9 mouse cellular contexts compared by ENCODE assay signal in the genomic region with DNA sequence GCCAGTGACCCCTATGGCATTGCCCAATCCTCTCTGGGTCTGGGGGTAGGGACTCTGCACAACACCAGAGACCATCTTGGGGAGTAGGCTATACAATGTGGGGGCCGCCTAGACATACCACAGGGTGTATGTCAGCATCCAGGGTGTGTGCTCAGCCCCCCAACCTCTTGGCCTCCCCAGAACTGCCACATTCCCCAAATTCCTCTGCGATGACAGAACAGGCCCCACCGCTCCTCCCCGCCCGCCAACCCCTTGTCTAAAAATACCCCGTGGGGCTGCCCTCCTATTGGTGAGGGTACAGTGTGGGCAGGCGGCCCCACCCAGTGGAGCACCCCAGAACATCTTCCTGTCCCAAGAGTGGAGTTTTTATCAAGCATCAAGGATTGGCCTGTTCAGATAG. TPM values are rescaled to one million over a fixed set of nuclear protein-coding genes. Genes with fewer than 3 reads are reported as not detected.
A peak's percentile ranks its signal among the peaks of the same experiment; 100 is the strongest.
DNase-seq lines count a peak whose midpoint lies in the region; ATAC-seq and TF ChIP-seq lines count a peak whose summit lies in the region.
"Had no signal": no experiment of that assay in that cellular context is flagged by ENCODE, and none has a peak within 500 bp of the region (broad histone marks: within the 10 kb centered on the region; RNA-seq: fewer than 3 reads in every experiment).

No protein-coding gene starts in this region.

- H3K9ac ChIP-seq in neural tube, embryonic 11.5 days (ENCODE audit: low read length), result peak overlapping the region; percentile 52
- peak overlapping the region; percentile 61 for H3K9ac ChIP-seq in heart, postnatal 0 days (replicated peaks; ENCODE audit: low read depth, low read length)
- H3K9ac ChIP-seq in liver, embryonic 16.5 days (ENCODE audit: low read depth, low read length), result no peak overlapping the region
- peak overlapping the region; percentile 55 for H3K9ac ChIP-seq in stomach, postnatal 0 days (ENCODE audit: low read length)

- H3K27me3 ChIP-seq in neural tube, embryonic 11.5 days (ENCODE audit: control insufficient read depth, insufficient read depth, low read length), result no peaks in the 10 kb centered on the region; the same call in 1 of the 2 replicates
- no peaks in the 10 kb centered on the region for H3K27me3 ChIP-seq in heart, postnatal 0 days (ENCODE audit: control insufficient read depth, insufficient read depth, low read length)
- peaks cover 5% of the 10 kb centered on the region for H3K27me3 ChIP-seq in liver, embryonic 16.5 days (ENCODE audit: control insufficient read depth, insufficient read depth, low read depth, low read length)
- no peaks in the 10 kb centered on the region for H3K27me3 ChIP-seq in stomach, postnatal 0 days (ENCODE audit: control insufficient read depth, insufficient read depth, low read length)

- DNase-seq in neural tube, embryonic 11.5 days (ENCODE audit: low spot score), result no peak
- DNase-seq in neural tube, embryonic 10.5 days (ENCODE audit: extremely low spot score, low spot score), result no peak
- DNase-seq in heart, postnatal 0 days (ENCODE audit: low spot score), result no peak
- DNase-seq in stomach, postnatal 0 days (ENCODE audit: low spot score), result no peak
- DNase-seq in gastrocnemius, postnatal 4 days (ENCODE audit: low spot score in 2 of 2), result no peak

- H3K27ac ChIP-seq in neural tube, embryonic 11.5 days (ENCODE audit: low read depth, low read length), result no peak overlapping the region
- H3K27ac ChIP-seq in heart, postnatal 0 days (ENCODE audit: low read depth), result peak overlapping the region; percentile 88
- H3K27ac ChIP-seq in liver, embryonic 16.5 days (ENCODE audit: low read length), result no peak overlapping the region
- H3K27ac ChIP-seq in stomach, postnatal 0 days (replicated peaks), result peak overlapping the region; percentile 86

- no peak overlapping the region; the same call in 1 of the 2 replicates for H3K4me3 ChIP-seq in neural tube, embryonic 11.5 days (ENCODE audit: low read depth, low read length)
- peak overlapping the region; percentile 19 for H3K4me3 ChIP-seq in heart, postnatal 0 days (ENCODE audit: low read depth, low read length)
- H3K4me3 ChIP-seq in liver, embryonic 16.5 days (ENCODE audit: low read depth, low read length), result no peak overlapping the region
- H3K4me3 ChIP-seq in stomach, postnatal 0 days (ENCODE audit: low read depth, low read length), result no peak overlapping the region

- WGBS in neural tube, embryonic 11.5 days, result 83% methylated on average over 7 of the region's 7 CpGs
- 42% methylated on average over 7 of the region's 7 CpGs for WGBS in heart, postnatal 0 days
- WGBS in liver, embryonic 16.5 days (ENCODE audit: insufficient replicate concordance), result 56% methylated on average over 7 of the region's 7 CpGs
- 45% methylated on average over 7 of the region's 7 CpGs for WGBS in stomach, postnatal 0 days

- H3K4me2 ChIP-seq in neural tube, embryonic 11.5 days (ENCODE audit: low read depth), result no peak overlapping the region
- peak overlapping the region; percentile 57 for H3K4me2 ChIP-seq in heart, postnatal 0 days (ENCODE audit: low read depth, low read length)
- peak overlapping the region; percentile 53; the same call in 1 of the 2 replicates for H3K4me2 ChIP-seq in liver, embryonic 16.5 days (ENCODE audit: low read depth, low read length)
- H3K4me2 ChIP-seq in stomach, postnatal 0 days (replicated peaks; ENCODE audit: low read depth), result peak overlapping the region; percentile 51

- H3K4me1 ChIP-seq in neural tube, embryonic 11.5 days (ENCODE audit: control insufficient read depth, insufficient read depth, low read length), result peaks cover 16% of the 10 kb centered on the region
- H3K4me1 ChIP-seq in heart, postnatal 0 days (ENCODE audit: control insufficient read depth, insufficient read depth), result peaks cover 33% of the 10 kb centered on the region
- H3K4me1 ChIP-seq in liver, embryonic 16.5 days (ENCODE audit: control insufficient read depth, low read depth, low read length), result peaks cover 13% of the 10 kb centered on the region
- peaks cover 33% of the 10 kb centered on the region for H3K4me1 ChIP-seq in stomach, postnatal 0 days (replicated peaks; ENCODE audit: control insufficient read depth, insufficient read depth)

- TF ChIP-seq CTCF in heart, postnatal 0 days (IDR thresholded peaks at IDR 0.05; ENCODE audit: low read depth), result no peak
- no peak for TF ChIP-seq CTCF in stomach, postnatal 0 days (IDR thresholded peaks at IDR 0.05; ENCODE audit: low read depth)

- TF ChIP-seq EP300 in heart, postnatal 0 days (IDR thresholded peaks at IDR 0.05; ENCODE audit: low read depth), result no peak
- no peak for TF ChIP-seq EP300 in stomach, postnatal 0 days (optimal IDR thresholded peaks at IDR 0.05)

- peaks cover 2% of the 10 kb centered on the region for H3K36me3 ChIP-seq in neural tube, embryonic 11.5 days (ENCODE audit: control insufficient read depth, insufficient read depth, low read length)
- H3K36me3 ChIP-seq in heart, postnatal 0 days (replicated peaks; ENCODE audit: control insufficient read depth, insufficient read depth, low read length), result peaks cover 6% of the 10 kb centered on the region; the same call in 1 of the 2 replicates
- H3K36me3 ChIP-seq in liver, embryonic 16.5 days (ENCODE audit: control insufficient read depth, insufficient read depth), result no peaks in the 10 kb centered on the region
- H3K36me3 ChIP-seq in stomach, postnatal 0 days (ENCODE audit: control insufficient read depth, insufficient read depth, low read length), result peaks cover 11% of the 10 kb centered on the region; the same call in 1 of the 2 replicates

- ATAC-seq in neural tube, embryonic 11.5 days (ENCODE audit: insufficient read depth, low FRiP score, low TSS enrichment), result peak; percentile 6; the same call in 1 of the 2 replicates
- ATAC-seq in heart, postnatal 0 days (ENCODE audit: insufficient read depth, low read depth), result peak; percentile 59
- ATAC-seq in liver, embryonic 16.5 days (ENCODE audit: low read depth), result 0 out of 2 replicates have a peak, but pooled peaks have one; percentile 1
- peak; percentile 7; the same call in 1 of the 2 replicates for ATAC-seq in stomach, postnatal 0 days (ENCODE audit: low FRiP score, low TSS enrichment)
- no peak for ATAC-seq in CD4-positive, CD25-positive, alpha-beta regulatory T cell, adult 4 months
- no peak for ATAC-seq in inflammation-experienced regulatory T-cells, adult 6 months

- no peaks in the 10 kb centered on the region for H3K9me3 ChIP-seq in neural tube, embryonic 11.5 days (ENCODE audit: control insufficient read depth, low read length)
- H3K9me3 ChIP-seq in heart, postnatal 0 days (replicated peaks; ENCODE audit: control insufficient read depth, low read length), result no peaks in the 10 kb centered on the region
- no peaks in the 10 kb centered on the region for H3K9me3 ChIP-seq in liver, embryonic 16.5 days (replicated peaks; ENCODE audit: control insufficient read depth, low read length)
- no peaks in the 10 kb centered on the region for H3K9me3 ChIP-seq in stomach, postnatal 0 days (ENCODE audit: control insufficient read depth, low read length)

RNA-seq across cellular contexts. Expression of gene Tead3, which starts 10.0 kb away (rescaled TPM):
- polyA plus RNA-seq in neural tube, embryonic 11.5 days (2014; fragmentation: Nextera tagmentation; extraction: Ambion mirVana), result 4.5 and 4.6 TPM in 2 replicates
- 13.1 and 19.7 TPM in 2 replicates for total RNA-seq in heart, postnatal 0 days (2014; rRNA removed; ENCODE audit: low replicate concordance)
- polyA plus RNA-seq in heart, postnatal 0 days (2015; fragmentation: Nextera tagmentation; extraction: Ambion mirVana), result 3.2 and 3.3 TPM in 2 replicates
- 0.50 and 0.52 TPM in 2 replicates for polyA plus RNA-seq in liver, embryonic 16.5 days (2015; fragmentation: Nextera tagmentation; extraction: Ambion mirVana)
- polyA plus RNA-seq in stomach, postnatal 0 days (2015; fragmentation: Nextera tagmentation; extraction: Ambion mirVana), result 8.7 and 9.2 TPM in 2 replicates
- polyA plus RNA-seq in CD4-positive, CD25-positive, alpha-beta regulatory T cell, adult 4 months (2017; shearing (Covaris generic)), result not detected
- total RNA-seq in gastrocnemius, postnatal 4 days (2021), result 10 to 100 TPM; 24.3 to 24.6 TPM
- polyA plus RNA-seq in inflammation-experienced regulatory T-cells, adult 6 months (2017; shearing (Covaris generic)), result not detected

RNA-seq across cellular contexts. Expression of gene Rpl10a, which starts 12.3 kb away (rescaled TPM):
- 478 TPM in 2 replicates for polyA plus RNA-seq in neural tube, embryonic 11.5 days (2014; fragmentation: Nextera tagmentation; extraction: Ambion mirVana)
- 817 and 939 TPM in 2 replicates for total RNA-seq in heart, postnatal 0 days (2014; rRNA removed; ENCODE audit: low replicate concordance)
- polyA plus RNA-seq in heart, postnatal 0 days (2015; fragmentation: Nextera tagmentation; extraction: Ambion mirVana), result 255 and 273 TPM in 2 replicates
- 280 and 310 TPM in 2 replicates for polyA plus RNA-seq in liver, embryonic 16.5 days (2015; fragmentation: Nextera tagmentation; extraction: Ambion mirVana)
- polyA plus RNA-seq in stomach, postnatal 0 days (2015; fragmentation: Nextera tagmentation; extraction: Ambion mirVana), result 491 and 514 TPM in 2 replicates
- polyA plus RNA-seq in CD4-positive, CD25-positive, alpha-beta regulatory T cell, adult 4 months (2017; shearing (Covaris generic)), result 100 to 1,000 TPM; 798 to 811 TPM
- total RNA-seq in gastrocnemius, postnatal 4 days (2021), result 100 to 1,000 TPM; 919 to 955 TPM
- polyA plus RNA-seq in inflammation-experienced regulatory T-cells, adult 6 months (2017; shearing (Covaris generic)), result 100 to 1,000 TPM; 514 to 941 (median 691) TPM

RNA-seq across cellular contexts. Expression of gene Tulp1, which starts 24.4 kb away (rescaled TPM):
- polyA plus RNA-seq in neural tube, embryonic 11.5 days (2014; fragmentation: Nextera tagmentation; extraction: Ambion mirVana), result 3.3 and 5.0 TPM in 2 replicates
- 0.61 and 5.3 TPM in 2 replicates for total RNA-seq in heart, postnatal 0 days (2014; rRNA removed; ENCODE audit: low replicate concordance)
- polyA plus RNA-seq in heart, postnatal 0 days (2015; fragmentation: Nextera tagmentation; extraction: Ambion mirVana), result 0.86 and 1.3 TPM in 2 replicates
- polyA plus RNA-seq in liver, embryonic 16.5 days (2015; fragmentation: Nextera tagmentation; extraction: Ambion mirVana), result 0.46 TPM in 1 of 2 replicates, not detected in the other
- polyA plus RNA-seq in stomach, postnatal 0 days (2015; fragmentation: Nextera tagmentation; extraction: Ambion mirVana), result 3.3 and 3.5 TPM in 2 replicates
- polyA plus RNA-seq in CD4-positive, CD25-positive, alpha-beta regulatory T cell, adult 4 months (2017; shearing (Covaris generic)), result under 1 TPM in 1 of 2 experiments, not detected in 1; 0.34 TPM
- total RNA-seq in gastrocnemius, postnatal 4 days (2021), result under 1 TPM; 0.47 to 0.57 TPM
- under 1 TPM in 2 of 3 experiments, not detected in 1; 0.24 to 0.39 TPM for polyA plus RNA-seq in inflammation-experienced regulatory T-cells, adult 6 months (2017; shearing (Covaris generic))
- total RNA-seq: gastrocnemius, postnatal 25 days had no signal

RNA-seq across cellular contexts. Expression of gene Fance, which starts 27.3 kb away (rescaled TPM):
- 23.2 and 23.7 TPM in 2 replicates for polyA plus RNA-seq in neural tube, embryonic 11.5 days (2014; fragmentation: Nextera tagmentation; extraction: Ambion mirVana)
- total RNA-seq in heart, postnatal 0 days (2014; rRNA removed; ENCODE audit: low replicate concordance), result 14.1 and 21.7 TPM in 2 replicates
- polyA plus RNA-seq in heart, postnatal 0 days (2015; fragmentation: Nextera tagmentation; extraction: Ambion mirVana), result 13.8 and 14.1 TPM in 2 replicates
- polyA plus RNA-seq in liver, embryonic 16.5 days (2015; fragmentation: Nextera tagmentation; extraction: Ambion mirVana), result 6.7 and 7.3 TPM in 2 replicates
- polyA plus RNA-seq in stomach, postnatal 0 days (2015; fragmentation: Nextera tagmentation; extraction: Ambion mirVana), result 19.2 and 20.4 TPM in 2 replicates
- 1 to 10 TPM; 3.7 to 7.7 TPM for polyA plus RNA-seq in CD4-positive, CD25-positive, alpha-beta regulatory T cell, adult 4 months (2017; shearing (Covaris generic))
- 10 to 100 TPM; 24.9 to 25.4 TPM for total RNA-seq in gastrocnemius, postnatal 4 days (2021)
- 1 to 10 TPM; 3.2 to 8.3 (median 6.6) TPM for polyA plus RNA-seq in inflammation-experienced regulatory T-cells, adult 6 months (2017; shearing (Covaris generic))

Comparison
In these comparisons a context has a peak if more than half of its experiments do, and no peak if none do; other contexts are left out.
1. ATAC-seq: peak in neural tube, embryonic 11.5 days (single experiment), heart, postnatal 0 days (single experiment), liver, embryonic 16.5 days (single experiment) and stomach, postnatal 0 days (single experiment); none in CD4-positive, CD25-positive, alpha-beta regulatory T cell, adult 4 months (single experiment) and inflammation-experienced regulatory T-cells, adult 6 months (single experiment).
2. H3K27ac ChIP-seq: peak in heart, postnatal 0 days (single experiment) and stomach, postnatal 0 days (single experiment); none in neural tube, embryonic 11.5 days (single experiment) and liver, embryonic 16.5 days (single experiment).